Mouse (Mus musculus): Measurements from ENCODE around the gene Gzmf.

The Gzmf gene

GRCm38 (mm10) chr14:56211317-56211716, at the start of gene Gzmf:
TSS of gene Gzmf (minus strand) at chr14:56211417.
- 96% methylated on average over 4 of the region's 4 CpGs for WGBS

- WGBS = 75% methylated on average over 2 of the region's 2 CpGs
These were observed 23.3 kb upstream of the Gzmf start, which contains the start of gene Gzmc for GRCm38 (mm10) chr14:56234556-56234955. TSS of gene Gzmc (minus strand) at chr14:56234656.

- 89% methylated on average over 1 of the region's 1 CpGs for WGBS
These were observed 5.6 kb downstream of the Gzmf start for GRCm38 (mm10) chr14:56205613-56206012.

GRCm38 (mm10) chr14:56205021-56205420, 6.2 kb downstream of the Gzmf start:
- 52% methylated on average over 5 of the region's 5 CpGs for WGBS

- WGBS = 19% methylated on average over 2 of the region's 2 CpGs
These were observed 7.2 kb downstream of the Gzmf start for GRCm38 (mm10) chr14:56203975-56204374.

- WGBS = 51% methylated on average over 6 of the region's 6 CpGs
These were observed 24.3 kb downstream of the Gzmf start for GRCm38 (mm10) chr14:56186946-56187345.

- WGBS = 78% methylated on average over 5 of the region's 5 CpGs
These were observed 24.7 kb downstream of the Gzmf start for GRCm38 (mm10) chr14:56186521-56186920.

- WGBS = 28% methylated on average over 8 of the region's 8 CpGs
These were observed 33.6 kb downstream of the Gzmf start for GRCm38 (mm10) chr14:56177651-56178050.

GRCm38 (mm10) chr14:56174499-56174898, 36.7 kb downstream of the Gzmf start, which contains the start of gene Gzmn:
TSS of gene Gzmn (minus strand) at chr14:56174599.
- 93% methylated on average over 5 of the region's 5 CpGs for WGBS

- WGBS = 63% methylated on average over 6 of the region's 6 CpGs
These were observed 37.8 kb downstream of the Gzmf start for GRCm38 (mm10) chr14:56173396-56173795.

- 92% methylated on average over 5 of the region's 5 CpGs for WGBS
These were observed 38.5 kb downstream of the Gzmf start for GRCm38 (mm10) chr14:56172744-56173143.

GRCm38 (mm10) chr14:56168009-56168408, 43.2 kb downstream of the Gzmf start:
- WGBS = 46% methylated on average over 6 of the region's 6 CpGs

GRCm38 (mm10) chr14:56162109-56162508, 49.1 kb downstream of the Gzmf start:
- 80% methylated on average over 2 of the region's 2 CpGs for WGBS

- 91% methylated on average over 2 of the region's 2 CpGs for WGBS
These were observed 51.7 kb downstream of the Gzmf start, which contains the start of gene Gzmg for GRCm38 (mm10) chr14:56159479-56159878. TSS of gene Gzmg (minus strand) at chr14:56159579.

- WGBS = 69% methylated on average over 2 of the region's 2 CpGs
These were observed 55.9 kb downstream of the Gzmf start for GRCm38 (mm10) chr14:56155340-56155739.
